11 mouse cellular contexts compared by ENCODE assay signal in genomic region chr5:148989480-148989879, GRCm38 (mm10). TPM values are rescaled to one million over a fixed set of nuclear protein-coding genes. Genes with fewer than 3 reads are reported as not detected.
DNase-seq lines count a peak whose midpoint lies in the region; ATAC-seq and TF ChIP-seq lines count a peak whose summit lies in the region.
"Had no signal": no experiment of that assay in that cellular context is flagged by ENCODE, and none has a peak within 500 bp of the region (broad histone marks: within the 10 kb centered on the region; RNA-seq: fewer than 3 reads in every experiment).

No protein-coding gene starts in this region.

- peak; percentile 60 for TF ChIP-seq CTCF in lung, embryonic 14.5 days (IDR thresholded peaks at IDR 0.05; ENCODE audit: low read depth)

- no peaks in the 10 kb centered on the region for H3K36me3 ChIP-seq in lung, embryonic 14.5 days (ENCODE audit: insufficient read depth)

- WGBS in lung, embryonic 14.5 days: 90% methylated on average over 7 of the region's 7 CpGs

- peaks cover 3% of the 10 kb centered on the region; the same call in 1 of the 2 replicates for H3K9me3 ChIP-seq in lung, embryonic 14.5 days (ENCODE audit: low read depth, low read length)

- no peaks in the 10 kb centered on the region for H3K4me1 ChIP-seq in lung, embryonic 14.5 days (ENCODE audit: insufficient read depth)

- no peak overlapping the region for H3K4me2 ChIP-seq in lung, embryonic 14.5 days
- H3K4me2 ChIP-seq: heart, embryonic 13.5 days had no signal

- no peak for ATAC-seq in CD4-positive, CD25-positive, alpha-beta regulatory T cell, adult 4 months
- ATAC-seq in lung, embryonic 14.5 days (ENCODE audit: insufficient read depth): no peak
- ATAC-seq in frontal cortex, adult (ENCODE audit: low TSS enrichment): no peak

- no peak overlapping the region for H3K9ac ChIP-seq in lung, embryonic 14.5 days
- H3K9ac ChIP-seq: heart, embryonic 13.5 days had no signal

- H3K27me3 ChIP-seq in lung, embryonic 14.5 days (ENCODE audit: insufficient read depth, low read length): no peaks in the 10 kb centered on the region
- H3K27me3 ChIP-seq: heart, embryonic 13.5 days had no signal

- peak; percentile 68 for DNase-seq in CD4-positive, CD25-positive, alpha-beta regulatory T cell, adult 2 months (ENCODE audit: low read depth, low spot score)
- no peak for DNase-seq in lung, embryonic 14.5 days
- no peak for DNase-seq in lung, postnatal 10 days
- DNase-seq in NIH3T3 (ENCODE audit: low read depth): peak; percentile 46
- peak; percentile 66 for DNase-seq in naive thymus-derived CD4-positive, alpha-beta T cell, adult 2 months (ENCODE audit: low read depth)
- no peak for DNase-seq in right cerebral cortex, postnatal 4 days
- DNase-seq: cerebellum, postnatal 36 days; kidney, adult 9 months had no signal

- no peak overlapping the region for H3K4me3 ChIP-seq in lung, embryonic 14.5 days (ENCODE audit: low read depth, low read length)
- H3K4me3 ChIP-seq: heart, embryonic 13.5 days had no signal

- H3K27ac ChIP-seq in lung, embryonic 14.5 days (ENCODE audit: low read depth): no peak overlapping the region

RNA-seq across cellular contexts. Expression of gene Gm42791, which starts 5.5 kb away (rescaled TPM):
- 1 to 10 TPM; 1.3 to 1.4 TPM for polyA plus RNA-seq in CD4-positive, CD25-positive, alpha-beta regulatory T cell, adult 4 months (2017; shearing (Covaris generic))
- 0.58 and 1.2 TPM in 2 replicates for polyA plus RNA-seq in lung, embryonic 14.5 days (2014; fragmentation: Nextera tagmentation; extraction: Ambion mirVana)

Comparison
In these comparisons a context has a peak if more than half of its experiments do, and no peak if none do; other contexts are left out.
1. DNase-seq: peak in CD4-positive, CD25-positive, alpha-beta regulatory T cell, adult 2 months (single experiment), NIH3T3 (single experiment) and naive thymus-derived CD4-positive, alpha-beta T cell, adult 2 months (single experiment); none in lung, embryonic 14.5 days (single experiment), lung, postnatal 10 days (single experiment) and right cerebral cortex, postnatal 4 days (single experiment).